Mouse (Mus musculus) heart, embryonic 14.5 days (tissue): ENCODE results near the gene Ccdc71. TPM values are rescaled to one million over a fixed set of nuclear protein-coding genes. Genes with fewer than 3 reads are reported as not detected.

Experiments
- ATAC-seq: fragments of 200-750 bp; cut with Nextera tagmentation; 2 replicates; pipeline ENCODE4 v1.8.0; 2017; ENCODE audit warnings: low read depth, moderate TSS enrichment; ENCODE audit not compliant: insufficient number of reproducible peaks, insufficient read depth, low FRiP score
- H3K27ac ChIP-seq, 2 experiments: fragments of 200-500 bp in 1 of 2; fragments of 300-500 bp in 1 of 2; sonication (generic) in 1 of 2; replicated peaks in 1 of 2; 2 replicates each; pipeline ENCODE4 v1.5.1; 2012 to 2014; ENCODE audit warnings: low read depth in 2 of 2, low read length in 2 of 2, control low read depth in 1 of 2, mild to moderate bottlenecking in 1 of 2, mixed read lengths in 1 of 2; ENCODE audit not compliant: control insufficient read depth in 1 of 2, insufficient read depth in 1 of 2
- H3K27me3 ChIP-seq: fragments of 300-500 bp; sonication (generic); 2 replicates; pipeline ENCODE4 v1.6.1; 2014; ENCODE audit warnings: mild to moderate bottlenecking, low read length, control low read depth; ENCODE audit not compliant: control insufficient read depth, insufficient read depth
- H3K36me3 ChIP-seq: fragments of 300-500 bp; sonication (generic); 2 replicates; pipeline ENCODE4 v1.6.1; 2014; ENCODE audit warnings: mild to moderate bottlenecking, control low read depth, low read length, mixed read lengths; ENCODE audit not compliant: control insufficient read depth, insufficient read depth
- H3K4me1 ChIP-seq, 2 experiments: fragments of 200-500 bp in 1 of 2; fragments of 300-500 bp in 1 of 2; sonication (generic) in 1 of 2; 2 replicates each; pipeline ENCODE4 v1.6.1; 2012 to 2014; ENCODE audit warnings: low read length in 2 of 2, control low read depth in 1 of 2, mixed read lengths in 1 of 2; ENCODE audit not compliant: control insufficient read depth in 2 of 2, insufficient read depth in 2 of 2
- H3K4me2 ChIP-seq: fragments of 300-500 bp; sonication (generic); 2 replicates; pipeline ENCODE4 v1.6.1; 2014; ENCODE audit warnings: mild to moderate bottlenecking, low read length
- H3K4me3 ChIP-seq, 2 experiments: fragments of 200-500 bp in 1 of 2; fragments of 300-500 bp in 1 of 2; sonication (generic) in 1 of 2; 2 replicates each; pipeline ENCODE4 v1.5.1; 2012 to 2014; ENCODE audit warnings: low read length in 2 of 2, mild to moderate bottlenecking in 2 of 2, control low read depth in 1 of 2, low read depth in 1 of 2, moderate library complexity in 1 of 2; ENCODE audit not compliant: control insufficient read depth in 1 of 2, insufficient read depth in 1 of 2
- H3K9ac ChIP-seq: fragments of 300-500 bp; sonication (generic); 2 replicates; pipeline ENCODE4 v1.6.1; 2014; ENCODE audit warnings: mild to moderate bottlenecking, low read length
- H3K9me3 ChIP-seq: fragments of 300-500 bp; sonication (generic); 2 replicates; pipeline ENCODE4 v1.6.1; 2016; ENCODE audit warnings: low read length, control low read depth; ENCODE audit not compliant: control insufficient read depth
- WGBS: fragments of 180-500 bp; shearing (Covaris S2); extraction: QIAGEN DNeasy Blood & Tissue Kit; methylation state at CpG from one replicate; pipeline ENCODE4 v1.1.7; 2014; 5-methylcytosine and 5-hydroxymethylcytosine counted together
- polyA plus RNA-seq: library from polyadenylated mRNA; unstranded; fragments of >200 nt; fragmentation: Nextera tagmentation; extraction: Ambion mirVana; gene quantifications from 2 replicates; pipeline ENCODE4 v1.2.1, GENCODE M21; 2014

Gene Ccdc71
- polyA plus RNA-seq, 1 experiment from 2014 or later: 31.0 TPM

GRCm38 (mm10) chr9:108461181-108461631, 879 bp downstream of the Ccdc71 start, which contains the start of gene Klhdc8b:
TSS of gene Klhdc8b (minus strand) at chr9:108461581.
- H3K9ac ChIP-seq: peak within 1 kb of the TSS; percentile 93
- H3K36me3 ChIP-seq: peaks cover 36% of the 10 kb centered on the region
- H3K4me3 ChIP-seq: peak within 1 kb of the TSS; percentile 62 to 84
- WGBS: 26% methylated on average over 11 of the region's 11 CpGs
- ATAC-seq: no peak
- H3K27me3 ChIP-seq: no peaks in the 10 kb centered on the region
- no peaks in the 10 kb centered on the region for H3K9me3 ChIP-seq
- peak within 1 kb of the TSS; percentile 69 to 90 for H3K27ac ChIP-seq
- peak within 1 kb of the TSS; percentile 72 for H3K4me2 ChIP-seq
- peaks cover 11 to 16% of the 10 kb centered on the region in 2 experiments for H3K4me1 ChIP-seq

- H3K9ac ChIP-seq: peak overlapping the region; percentile 93
- H3K27ac ChIP-seq: peak overlapping the region; percentile 47 to 90
- peak overlapping the region; percentile 62 to 84; a peak in 2 of 4 replicates for H3K4me3 ChIP-seq
- H3K4me2 ChIP-seq: peak overlapping the region; percentile 72
- peaks cover 11 to 16% of the 10 kb centered on the region in 2 experiments for H3K4me1 ChIP-seq
- peaks cover 39% of the 10 kb centered on the region for H3K36me3 ChIP-seq
- H3K9me3 ChIP-seq: no peaks in the 10 kb centered on the region
- WGBS: 91% methylated on average over 5 of the region's 5 CpGs
- no peak for ATAC-seq
- no peaks in the 10 kb centered on the region for H3K27me3 ChIP-seq
Measured at GRCm38 (mm10) chr9:108461675-108462074, 1.3 kb downstream of the Ccdc71 start.

- peak overlapping the region; percentile 72 for H3K4me2 ChIP-seq
- H3K27ac ChIP-seq: peak overlapping the region; percentile 51 to 90
- WGBS: 65% methylated on average over 10 of the region's 10 CpGs
- no peak overlapping the region for H3K9ac ChIP-seq
- H3K36me3 ChIP-seq: peaks cover 39% of the 10 kb centered on the region
- peaks cover 11 to 16% of the 10 kb centered on the region in 2 experiments for H3K4me1 ChIP-seq
- no peak for ATAC-seq
- H3K4me3 ChIP-seq: no peak overlapping the region
- no peaks in the 10 kb centered on the region for H3K9me3 ChIP-seq
- no peaks in the 10 kb centered on the region for H3K27me3 ChIP-seq
Measured at GRCm38 (mm10) chr9:108462192-108462591, 1.9 kb downstream of the Ccdc71 start.

- peaks cover 39% of the 10 kb centered on the region for H3K36me3 ChIP-seq
- H3K4me2 ChIP-seq: no peak overlapping the region
- H3K27ac ChIP-seq: no peak overlapping the region
- no peak overlapping the region for H3K9ac ChIP-seq
- WGBS: 93% methylated on average over 9 of the region's 9 CpGs
- H3K27me3 ChIP-seq: no peaks in the 10 kb centered on the region
- H3K4me1 ChIP-seq: peaks cover 11 to 16% of the 10 kb centered on the region in 2 experiments
- ATAC-seq: no peak
- H3K9me3 ChIP-seq: no peaks in the 10 kb centered on the region
- no peak overlapping the region for H3K4me3 ChIP-seq
Measured at GRCm38 (mm10) chr9:108463713-108464112, 3.4 kb downstream of the Ccdc71 start.

GRCm38 (mm10) chr9:108466219-108466618, 5.9 kb downstream of the Ccdc71 start:
- no peaks in the 10 kb centered on the region for H3K27me3 ChIP-seq
- ATAC-seq: no peak
- no peaks in the 10 kb centered on the region for H3K9me3 ChIP-seq
- H3K4me3 ChIP-seq: no peak overlapping the region
- peaks cover 39% of the 10 kb centered on the region for H3K36me3 ChIP-seq
- WGBS: 94% methylated on average over 2 of the region's 2 CpGs
- H3K4me1 ChIP-seq: peaks cover 10 to 15% of the 10 kb centered on the region in 2 experiments
- H3K4me2 ChIP-seq: no peak overlapping the region
- H3K27ac ChIP-seq: no peak overlapping the region
- no peak overlapping the region for H3K9ac ChIP-seq

GRCm38 (mm10) chr9:108469430-108469829, 9.1 kb downstream of the Ccdc71 start:
- Histone ChIP-seq H3K27me3 (no peaks in the 10 kb centered on the region), H3K9me3 (no peaks in the 10 kb centered on the region), H3K4me1 (no peaks in the 10 kb centered on the region), H3K4me3 (no peak overlapping the region), H3K9ac (no peak overlapping the region), H3K4me2 (no peak overlapping the region), H3K27ac (no peak overlapping the region), H3K36me3 (peaks cover 20% of the 10 kb centered on the region)
- 71% methylated on average over 5 of the region's 5 CpGs for WGBS
- ATAC-seq: no peak

GRCm38 (mm10) chr9:108469845-108470244, 9.5 kb downstream of the Ccdc71 start:
- peaks cover 16% of the 10 kb centered on the region for H3K36me3 ChIP-seq
- H3K27me3 ChIP-seq: no peaks in the 10 kb centered on the region
- no peaks in the 10 kb centered on the region for H3K4me1 ChIP-seq
- WGBS: 56% methylated on average over 4 of the region's 4 CpGs
- no peak for ATAC-seq
- H3K9ac ChIP-seq: no peak overlapping the region
- H3K27ac ChIP-seq: no peak overlapping the region
- no peak overlapping the region for H3K4me3 ChIP-seq
- no peak overlapping the region for H3K4me2 ChIP-seq
- no peaks in the 10 kb centered on the region for H3K9me3 ChIP-seq

- 50% methylated on average over 1 of the region's 1 CpGs for WGBS
- Histone ChIP-seq H3K9ac (no peak overlapping the region), H3K27me3 (no peaks in the 10 kb centered on the region), H3K36me3 (no peaks in the 10 kb centered on the region), H3K4me3 (no peak overlapping the region), H3K27ac (no peak overlapping the region), H3K4me1 (peaks cover 6% of the 10 kb centered on the region in 2 experiments), H3K9me3 (no peaks in the 10 kb centered on the region), H3K4me2 (no peak overlapping the region)
- ATAC-seq: no peak
Measured at GRCm38 (mm10) chr9:108474528-108474927, 14.2 kb downstream of the Ccdc71 start.
